Mouse (Mus musculus): ENCODE measurements around the gene Gm37240.

Gm37240 gene

GRCm38 (mm10) chr3:85485536-85486190, 401.7 kb downstream of the Gm37240 start:
- no peak for DNase-seq

- no peak for DNase-seq
Measured at GRCm38 (mm10) chr3:85482636-85483035, 404.7 kb downstream of the Gm37240 start.

- DNase-seq, result no peak
Measured at GRCm38 (mm10) chr3:85480638-85481037, 406.7 kb downstream of the Gm37240 start.

- DNase-seq, result no peak
Measured at GRCm38 (mm10) chr3:85478731-85479130, 408.6 kb downstream of the Gm37240 start.

GRCm38 (mm10) chr3:85469711-85470110, 417.6 kb downstream of the Gm37240 start:
- no peak for DNase-seq

- DNase-seq, result no peak
Measured at GRCm38 (mm10) chr3:85468995-85469394, 418.3 kb downstream of the Gm37240 start.

GRCm38 (mm10) chr3:85465283-85466025, 421.9 kb downstream of the Gm37240 start:
- no peak for DNase-seq

GRCm38 (mm10) chr3:85460021-85460420, 427.3 kb downstream of the Gm37240 start:
- DNase-seq, result no peak

- no peak for DNase-seq
Measured at GRCm38 (mm10) chr3:85456983-85457382, 430.3 kb downstream of the Gm37240 start.

- DNase-seq, result no peak
Measured at GRCm38 (mm10) chr3:85455453-85455852, 431.9 kb downstream of the Gm37240 start.

- no peak for DNase-seq
Measured at GRCm38 (mm10) chr3:85454001-85454400, 433.3 kb downstream of the Gm37240 start.

GRCm38 (mm10) chr3:85449461-85449860, 437.9 kb downstream of the Gm37240 start:
- no peak for DNase-seq

GRCm38 (mm10) chr3:85442781-85443180, 444.5 kb downstream of the Gm37240 start:
- no peak for DNase-seq

- DNase-seq, result no peak
Measured at GRCm38 (mm10) chr3:85442261-85442660, 445.1 kb downstream of the Gm37240 start.

- no peak for DNase-seq
Measured at GRCm38 (mm10) chr3:85435406-85435805, 451.9 kb downstream of the Gm37240 start.

GRCm38 (mm10) chr3:85431208-85431607, 456.1 kb downstream of the Gm37240 start:
- no peak for DNase-seq

- no peak for DNase-seq
Measured at GRCm38 (mm10) chr3:85423376-85423997, 463.8 kb downstream of the Gm37240 start.

GRCm38 (mm10) chr3:85421403-85421802, 465.9 kb downstream of the Gm37240 start:
- DNase-seq, result no peak

- no peak for DNase-seq
Measured at GRCm38 (mm10) chr3:85417663-85418062, 469.7 kb downstream of the Gm37240 start.

- DNase-seq, result no peak
Measured at GRCm38 (mm10) chr3:85398841-85399240, 488.5 kb downstream of the Gm37240 start.

GRCm38 (mm10) chr3:85398483-85398835, 488.9 kb downstream of the Gm37240 start:
- no peak for DNase-seq

- DNase-seq, result no peak
Measured at GRCm38 (mm10) chr3:85397816-85398482, 489.4 kb downstream of the Gm37240 start.

GRCm38 (mm10) chr3:85393395-85393794, 493.9 kb downstream of the Gm37240 start:
- no peak for DNase-seq

Measured in thymus, postnatal 36 days (tissue).